Mouse (Mus musculus) left cerebral cortex, adult 11 months (tissue): ENCODE data around the gene Sar1a.

ENCODE experiments used
- DNase-seq: peaks from one replicate; pipeline ENCODE4 v3.0.0; 2022; ENCODE audit warnings: low spot score

The Sar1a gene

DNA sequence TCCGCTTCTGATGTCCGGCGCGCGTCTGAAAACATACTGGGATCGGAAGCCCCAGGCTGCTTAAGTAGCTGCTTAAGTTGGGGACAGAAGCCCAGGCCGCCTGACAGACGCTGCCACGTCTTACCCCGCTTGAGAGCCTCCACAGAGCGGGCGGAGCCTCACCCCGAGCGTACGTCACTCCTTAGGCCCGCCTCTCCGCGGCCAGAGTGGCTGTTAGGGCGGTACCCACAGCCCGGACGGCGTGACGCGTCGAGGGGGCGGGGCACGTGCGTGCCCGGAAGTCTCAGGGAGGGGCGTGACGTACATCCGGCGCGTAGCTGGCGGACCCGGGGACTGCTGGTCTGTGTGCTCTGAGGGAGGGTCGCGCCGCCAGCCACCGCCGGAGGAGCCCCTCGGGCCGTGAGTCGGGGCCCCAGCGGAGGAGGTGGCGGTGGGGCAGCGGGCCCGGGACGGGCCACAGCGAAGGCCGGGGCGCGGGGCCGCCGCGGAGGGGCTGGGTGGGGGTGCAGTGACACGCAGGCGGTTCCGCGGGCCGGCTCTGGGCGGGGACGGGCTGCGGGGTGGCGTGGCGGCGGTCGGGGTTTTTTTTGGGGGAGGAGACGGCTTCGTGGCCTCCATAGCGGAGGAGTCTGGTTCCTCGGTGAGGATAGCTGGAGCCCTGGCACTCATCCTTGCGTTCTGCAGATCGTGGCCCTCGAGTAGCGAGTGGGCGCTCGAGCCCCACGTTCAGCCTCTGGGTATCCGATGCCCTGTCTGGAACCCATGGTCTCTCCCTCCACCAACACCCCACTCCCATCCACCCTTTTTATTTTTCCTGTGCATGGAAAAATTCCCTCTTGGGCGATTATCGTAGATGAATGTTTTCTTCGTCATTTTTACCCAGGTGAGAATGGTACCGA is at the start of gene Sar1a:
Gene Sar1a, plus strand, starts transcription at position 285 of the 899 bp plus-strand sequence.
- peak; percentile 96 for DNase-seq

DNA sequence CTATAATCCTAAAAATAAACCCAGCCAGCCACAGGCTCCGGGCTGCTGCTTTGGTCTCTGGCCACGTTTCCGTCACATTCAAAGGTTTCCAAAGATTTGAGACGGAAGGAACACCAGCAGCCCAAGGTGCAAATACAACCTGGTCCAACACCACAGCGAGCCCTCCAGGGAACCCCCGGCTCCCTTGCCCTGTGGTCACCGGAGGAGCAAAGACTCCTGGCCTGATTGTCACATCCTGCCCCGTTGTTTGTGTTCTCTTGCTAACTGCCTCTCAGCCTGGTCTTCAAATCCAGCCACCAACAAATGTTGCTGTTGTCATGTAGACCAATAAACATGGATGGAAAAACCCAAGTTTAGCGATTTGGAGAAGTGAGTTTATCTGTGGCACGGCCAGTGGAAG is 47.7 kb upstream of the Sar1a start:
- DNase-seq: no peak

DNA sequence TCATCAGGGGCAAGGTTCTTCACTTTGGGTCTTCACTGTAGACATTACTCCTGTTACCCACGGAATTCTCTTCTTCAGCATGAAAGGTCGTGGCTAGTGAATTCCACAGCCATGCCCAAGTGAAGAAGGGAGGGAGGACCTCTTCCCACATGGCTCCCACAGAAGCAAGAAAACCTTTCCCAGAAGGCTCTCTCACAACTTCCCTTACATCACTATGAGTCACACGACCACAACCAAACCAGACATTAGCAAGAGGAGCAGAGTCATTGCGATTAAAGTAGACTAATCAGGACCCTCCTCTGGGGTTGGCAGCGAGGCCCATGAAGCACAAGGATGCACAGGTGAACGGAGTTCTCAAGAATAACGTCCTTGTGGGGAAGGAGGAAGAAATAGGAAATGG is 43.0 kb upstream of the Sar1a start:
- no peak for DNase-seq

DNA sequence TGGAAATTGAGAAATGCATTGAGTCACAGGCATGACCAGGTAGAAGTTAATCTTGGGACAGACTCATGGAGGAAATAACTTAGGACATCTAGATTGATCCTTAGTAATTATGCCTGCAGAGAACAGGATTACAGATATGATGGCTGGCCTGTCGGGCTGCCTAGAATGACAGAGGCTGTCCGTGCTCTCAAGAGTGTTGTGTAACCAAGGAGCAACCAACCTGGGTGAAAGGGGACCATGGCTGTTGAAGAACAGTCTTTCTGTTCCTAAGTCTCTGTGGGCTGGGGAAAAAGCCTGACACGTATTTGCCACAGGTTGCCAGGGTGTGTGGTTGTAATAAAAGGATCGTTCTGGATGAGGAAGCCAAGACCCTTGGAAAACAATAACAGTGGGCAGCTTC is 39.7 kb upstream of the Sar1a start:
- no peak for DNase-seq

DNA sequence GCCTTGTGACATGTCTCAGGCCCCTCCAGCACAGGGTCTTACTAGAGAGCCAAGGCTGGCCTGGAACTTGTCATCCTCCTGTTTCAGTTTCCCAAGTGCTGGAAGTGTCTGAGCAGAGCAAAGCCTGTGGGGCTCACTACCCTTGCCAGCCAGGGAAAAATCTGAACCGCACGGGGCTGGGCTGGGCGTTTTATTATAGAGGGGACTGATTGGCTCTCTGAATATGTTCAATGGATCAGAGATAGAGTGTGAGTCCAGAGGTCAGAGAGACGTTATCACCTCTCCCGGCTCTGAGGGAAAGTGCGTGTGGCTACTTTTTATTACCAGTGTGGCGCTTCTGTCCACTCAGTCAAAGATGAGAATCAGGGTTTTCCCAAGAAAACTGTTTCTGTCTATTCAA is 33.5 kb upstream of the Sar1a start:
- no peak for DNase-seq

DNA sequence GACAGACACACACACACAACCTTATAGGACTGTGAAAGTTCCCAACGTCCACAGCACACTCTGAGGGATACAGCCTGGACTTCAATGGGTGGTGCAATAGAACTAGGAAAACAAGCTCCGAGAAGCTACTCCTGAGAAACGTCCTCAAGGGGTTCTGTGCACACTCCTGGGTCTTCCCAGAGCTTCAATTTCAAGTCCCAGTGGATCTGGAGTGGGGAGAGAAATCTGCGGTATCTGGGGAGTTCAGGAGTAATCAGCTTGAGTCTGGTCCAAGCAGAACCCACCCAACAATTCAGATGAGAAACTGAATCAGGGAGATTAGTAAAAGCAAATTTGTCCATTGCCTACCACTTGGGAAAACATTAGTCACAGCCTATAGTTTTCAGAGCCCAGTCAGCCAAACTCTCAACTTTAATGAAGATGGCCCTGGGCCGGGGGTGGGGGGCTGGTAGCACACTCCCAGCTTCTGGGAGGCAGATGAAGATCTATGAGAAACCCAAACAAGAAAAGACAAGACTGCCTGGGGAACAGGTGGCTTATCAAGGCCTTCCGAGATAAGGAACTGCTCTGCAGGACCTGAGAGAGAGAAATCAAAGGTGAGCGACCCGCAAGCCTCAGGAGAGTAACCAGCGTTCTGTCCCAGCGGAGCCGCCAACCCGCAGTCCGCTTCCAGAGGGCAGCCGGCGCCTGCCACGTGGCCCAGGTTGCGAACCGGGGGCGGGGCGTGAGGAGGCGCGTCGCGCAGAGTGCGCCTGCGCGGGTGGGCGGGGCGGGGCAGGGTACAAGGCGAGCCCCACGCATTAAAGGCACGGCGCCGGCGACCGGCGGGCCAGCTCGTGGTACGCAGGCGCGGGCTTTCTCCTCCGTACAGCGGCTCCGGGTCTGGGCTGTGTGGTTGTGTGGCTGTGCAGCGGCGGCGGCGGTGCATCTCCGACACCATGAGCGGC is 32.0 kb upstream of the Sar1a start, which contains the start of gene Ppa1:
Gene Ppa1, plus strand, starts transcription at position 763 of the 947 bp plus-strand sequence.
- peak; percentile 69 for DNase-seq

DNA sequence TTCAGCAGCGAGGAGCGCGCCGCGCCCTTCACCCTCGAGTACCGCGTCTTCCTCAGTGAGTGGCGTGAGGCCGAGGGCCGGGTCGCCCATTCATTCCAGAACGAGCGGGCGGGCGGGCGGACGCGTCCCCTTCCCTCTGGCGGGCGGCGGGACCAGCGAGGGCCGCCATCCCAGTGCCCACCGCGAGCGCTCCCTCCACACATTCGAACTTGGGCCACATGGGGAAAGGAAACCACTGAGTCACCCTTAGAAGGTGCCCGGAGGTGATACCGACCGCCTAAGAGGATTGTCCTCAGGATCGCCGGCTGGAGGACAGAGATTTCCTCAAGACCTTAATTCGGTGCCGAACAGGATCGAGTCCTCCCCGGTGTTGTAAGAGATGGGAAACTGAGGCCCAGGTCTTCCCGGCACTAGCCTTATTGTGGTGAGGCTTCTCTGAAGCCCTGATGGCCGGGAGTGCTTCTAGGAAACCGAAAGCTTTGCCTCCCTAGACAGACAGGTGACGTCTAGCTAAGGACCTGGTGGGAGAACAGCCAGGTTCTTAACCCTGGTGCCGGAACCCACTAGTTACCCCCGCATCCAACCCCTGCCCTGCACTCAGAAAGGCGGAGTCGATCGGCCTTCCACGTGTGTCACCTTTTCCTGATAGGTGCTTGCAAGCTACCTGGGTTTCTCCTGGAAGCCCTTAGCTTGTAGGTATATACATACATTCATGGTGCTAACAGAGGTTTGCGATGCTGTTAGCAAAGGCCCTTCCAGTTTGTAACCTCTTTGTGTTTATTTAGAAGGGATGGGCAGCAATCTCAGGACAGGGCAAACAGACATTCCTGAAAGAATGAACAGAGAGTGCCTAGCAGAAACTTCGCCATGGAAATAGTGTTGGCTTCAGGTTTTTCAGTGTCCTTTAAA is 31.1 kb upstream of the Sar1a start:
- no peak for DNase-seq

DNA sequence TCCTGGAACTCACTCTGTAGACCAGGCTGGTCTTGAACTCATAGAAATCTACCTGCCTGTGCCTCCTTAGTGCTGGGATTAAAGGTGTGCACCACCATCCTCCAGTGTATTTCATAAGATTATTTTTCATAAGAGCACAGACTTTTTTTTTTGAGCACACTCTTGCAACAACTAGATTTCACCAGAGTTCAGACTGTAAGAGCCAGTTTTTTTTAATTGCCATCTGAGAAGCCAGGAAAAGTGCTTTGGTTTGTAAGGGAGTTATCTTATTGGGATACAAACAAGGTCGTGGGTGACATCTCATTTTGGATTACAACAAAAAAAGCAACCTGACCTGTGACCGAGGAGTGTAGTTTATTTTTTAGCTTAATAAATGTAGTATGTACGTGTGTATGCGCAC is 26.0 kb upstream of the Sar1a start:
- no peak for DNase-seq

DNA sequence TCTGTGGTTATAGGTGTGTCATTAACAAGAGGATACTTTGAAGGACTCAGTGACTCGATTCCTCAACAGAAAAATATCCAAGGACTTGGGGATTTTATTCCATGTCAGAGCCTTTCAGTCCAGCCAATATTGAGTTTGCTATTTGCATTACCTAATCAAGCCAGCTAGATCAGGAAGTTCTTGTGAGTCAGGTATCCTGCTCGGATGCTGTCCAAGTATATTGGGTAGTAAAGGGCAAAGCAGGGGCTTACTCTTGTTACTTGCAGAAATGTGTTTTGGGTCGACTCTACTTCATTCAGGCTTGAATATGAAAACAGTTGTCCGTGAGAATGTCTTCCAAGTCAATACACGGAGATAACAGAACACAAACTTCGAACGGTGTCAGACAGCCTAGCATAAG is 25.4 kb upstream of the Sar1a start:
- DNase-seq: no peak

DNA sequence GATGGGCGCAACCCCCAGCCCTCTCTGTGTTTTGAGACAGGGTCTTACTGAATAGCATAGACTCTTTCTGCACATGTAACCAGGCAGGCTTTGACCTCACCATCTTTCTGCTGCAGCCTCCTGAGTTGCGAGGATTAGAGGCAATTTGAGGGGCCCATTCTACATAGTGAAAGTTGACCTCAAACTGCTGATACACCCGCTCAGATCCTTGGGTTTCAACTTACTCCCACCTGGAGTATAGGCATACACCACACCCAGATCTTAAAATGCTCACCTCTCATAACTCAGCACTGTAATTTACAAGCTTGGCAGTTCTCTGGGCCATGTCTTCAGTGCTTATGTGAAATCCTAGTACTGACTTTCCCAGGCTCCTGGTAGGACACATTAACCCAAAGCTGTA is 24.9 kb upstream of the Sar1a start:
- DNase-seq: no peak

DNA sequence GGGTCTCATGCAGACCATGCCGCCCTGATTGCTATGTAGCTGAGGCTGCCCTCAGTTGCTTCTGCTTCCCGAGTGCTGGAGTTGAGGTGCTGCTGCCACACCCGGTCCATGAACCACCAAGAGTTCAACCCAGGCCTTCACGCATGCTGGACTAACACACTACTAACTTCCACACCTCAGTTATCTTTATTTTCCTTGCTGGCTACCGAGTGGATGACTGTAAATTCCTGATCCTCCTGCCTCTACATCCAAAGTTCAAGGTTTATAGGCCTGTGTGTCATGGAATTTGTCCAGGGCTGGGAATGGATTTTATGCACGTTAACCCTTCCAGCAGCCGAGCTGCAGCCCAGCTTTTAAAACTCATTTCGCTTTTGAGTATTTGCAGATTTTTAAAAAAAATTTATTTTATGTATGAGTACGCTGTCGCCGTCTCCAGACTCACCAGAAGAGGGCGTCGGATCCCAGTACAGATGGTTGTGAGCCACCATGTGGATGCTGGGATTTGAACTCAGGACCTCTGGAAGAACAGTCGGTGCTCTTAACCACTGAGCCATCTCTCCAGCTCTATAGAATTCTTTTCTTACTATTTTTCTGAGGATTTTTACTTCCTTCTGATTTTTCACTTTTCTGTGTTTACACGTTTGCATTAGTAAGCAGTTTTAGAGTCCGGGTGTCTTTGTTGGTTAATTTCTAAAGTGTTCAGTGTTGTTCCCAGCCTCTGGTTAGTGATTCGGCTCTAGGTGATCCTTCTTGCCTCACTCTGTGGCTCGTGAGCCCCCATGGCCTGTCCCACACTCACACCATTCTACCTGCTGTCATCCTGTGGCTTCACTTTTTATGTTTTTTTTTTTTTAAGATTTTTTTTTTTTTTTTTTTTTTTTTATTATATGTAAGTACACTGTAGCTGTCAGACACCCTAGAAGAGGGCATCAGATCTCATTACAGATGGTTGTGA is 22.9 kb upstream of the Sar1a start:
- DNase-seq: no peak

DNA sequence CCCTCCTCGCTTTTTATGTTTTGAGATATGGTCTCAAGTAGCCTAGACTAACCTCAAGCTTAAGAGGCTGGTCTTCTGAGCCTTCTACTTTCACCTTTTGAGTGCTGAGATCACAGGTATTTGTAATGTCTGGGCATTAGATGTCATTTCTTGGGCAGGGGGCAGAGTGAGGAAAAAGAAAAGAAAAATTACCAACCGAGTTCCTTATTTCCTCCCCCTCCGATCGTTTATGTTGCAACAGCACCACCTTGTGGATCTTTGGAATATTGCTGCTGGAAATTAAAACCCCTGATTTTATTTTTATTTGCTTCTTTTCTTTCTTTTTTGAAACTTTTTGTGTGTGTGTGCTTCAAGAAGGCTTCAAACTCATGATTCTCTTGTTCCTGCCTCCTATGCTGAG is 22.1 kb upstream of the Sar1a start:
- no peak for DNase-seq

DNA sequence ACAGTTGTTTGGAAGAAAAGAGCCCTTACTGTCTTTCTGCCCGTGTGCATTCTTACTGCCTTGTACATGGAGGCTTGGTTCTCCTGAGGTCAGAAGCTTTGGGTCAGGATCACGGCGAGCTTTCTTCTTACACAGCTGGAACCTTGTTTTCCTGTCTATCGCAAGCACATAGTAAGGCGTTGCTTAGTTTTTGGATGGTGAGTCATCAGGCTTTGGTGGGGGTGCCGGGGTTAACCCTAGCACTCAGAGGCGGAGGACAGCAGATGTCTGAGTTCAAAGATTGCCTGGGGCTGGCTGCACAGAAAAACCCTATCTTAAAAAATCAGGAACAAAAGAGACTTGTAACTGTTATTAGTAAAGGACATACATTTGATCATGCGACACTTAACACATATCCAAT is 18.2 kb upstream of the Sar1a start:
- no peak for DNase-seq

DNA sequence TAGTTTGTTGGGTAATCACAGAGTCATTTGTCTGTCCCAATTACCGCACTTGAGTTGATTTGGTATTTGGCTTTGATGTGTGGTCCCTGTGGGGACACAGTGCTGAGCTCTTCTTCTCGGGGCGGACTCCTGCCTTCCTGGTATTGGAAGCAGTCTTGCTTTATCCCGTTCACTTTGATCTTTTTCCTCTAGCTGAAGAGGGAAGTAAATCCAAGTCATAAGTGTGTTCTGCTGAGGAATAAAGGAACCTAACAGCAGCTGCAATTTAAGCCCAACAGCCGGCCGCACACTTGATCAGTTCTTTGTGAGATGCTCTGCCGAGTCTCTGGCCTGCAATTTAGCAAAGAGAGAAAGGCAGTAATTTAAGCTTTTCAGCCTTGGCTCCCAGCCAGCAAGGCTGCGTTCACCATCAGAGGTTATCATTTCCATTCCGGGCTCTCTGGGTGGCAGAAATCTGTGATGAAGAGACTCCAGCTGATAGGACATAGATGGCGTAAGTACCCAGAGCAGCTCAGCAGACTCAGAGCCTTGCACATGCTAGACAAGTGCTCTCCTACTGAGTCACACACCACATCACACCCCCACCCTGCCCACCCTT is 17.6 kb upstream of the Sar1a start:
- no peak for DNase-seq

DNA sequence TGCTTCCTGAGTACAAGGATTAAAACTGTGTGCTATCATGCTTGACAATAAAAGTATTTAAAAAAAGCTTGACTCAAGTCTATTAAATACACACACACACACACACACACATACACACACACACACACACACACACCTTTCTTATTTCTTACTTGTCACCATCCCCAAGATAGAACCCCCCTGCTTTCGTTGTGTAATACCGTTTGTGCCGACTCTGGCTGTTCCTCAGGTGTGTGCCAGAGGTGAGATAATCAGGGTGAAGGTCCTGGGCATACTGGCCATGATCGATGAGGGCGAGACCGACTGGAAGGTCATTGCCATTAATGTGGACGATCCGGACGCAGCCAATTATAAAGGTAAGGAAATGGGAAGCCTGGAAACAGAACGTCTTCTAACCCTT is 15.0 kb upstream of the Sar1a start:
- no peak for DNase-seq

DNA sequence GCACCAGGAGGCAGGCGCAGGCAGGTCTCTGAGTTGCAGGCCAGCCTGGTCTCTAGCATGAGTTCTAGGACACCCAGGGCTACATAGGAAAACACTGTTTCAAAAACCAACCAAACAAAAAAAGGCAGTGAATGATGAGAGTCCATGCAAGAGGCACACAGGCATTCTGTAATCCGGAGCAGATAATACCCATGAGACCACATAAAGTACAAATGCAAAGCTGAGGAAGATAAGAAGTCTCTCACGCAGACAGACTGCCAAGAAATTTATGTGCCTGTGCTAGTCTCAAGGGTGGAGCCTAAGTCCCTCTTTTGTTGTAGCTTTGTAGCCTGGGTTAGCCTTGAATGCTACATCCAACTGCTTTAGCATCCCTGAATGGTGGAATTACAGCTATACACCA is 14.4 kb upstream of the Sar1a start:
- DNase-seq: no peak

DNA sequence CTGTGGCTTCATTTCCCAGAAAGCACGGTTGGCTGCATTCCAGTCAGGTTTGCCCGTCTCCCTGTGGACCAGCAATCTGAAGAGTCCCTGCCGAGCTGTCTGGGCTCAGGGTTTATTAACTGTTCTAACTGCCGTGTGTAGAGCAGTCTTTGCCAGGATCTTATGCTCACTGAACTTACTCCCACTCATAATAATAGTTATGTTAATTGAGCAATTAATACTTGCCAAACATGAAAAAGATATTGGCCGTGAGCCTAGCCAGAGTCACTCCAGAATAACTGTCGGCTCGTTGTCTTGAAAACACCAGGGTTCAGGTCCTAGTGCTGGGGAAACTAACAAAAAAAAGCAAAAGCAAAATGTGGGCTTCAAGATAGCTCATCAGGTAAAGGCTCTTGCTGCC is 10.8 kb upstream of the Sar1a start:
- DNase-seq: no peak

DNA sequence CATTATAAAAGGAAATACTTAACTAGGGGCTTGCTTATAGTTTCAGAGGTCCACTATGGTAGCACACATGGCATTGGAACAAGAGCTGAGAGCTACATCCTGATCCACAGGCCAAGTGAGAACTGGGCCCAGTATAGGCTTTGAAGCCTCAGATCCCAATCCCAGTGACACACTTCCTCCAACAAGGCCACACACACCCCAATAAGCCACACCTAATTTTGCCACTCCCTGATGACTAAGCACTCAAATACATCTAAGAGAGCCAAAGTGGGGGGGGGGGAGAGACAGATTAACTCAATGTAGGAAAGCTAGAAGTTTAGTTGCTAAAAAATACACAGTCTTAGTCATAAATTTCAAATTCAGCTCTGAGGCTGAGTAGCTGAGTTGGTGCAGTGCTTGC is 10.2 kb upstream of the Sar1a start:
- no peak for DNase-seq

DNA sequence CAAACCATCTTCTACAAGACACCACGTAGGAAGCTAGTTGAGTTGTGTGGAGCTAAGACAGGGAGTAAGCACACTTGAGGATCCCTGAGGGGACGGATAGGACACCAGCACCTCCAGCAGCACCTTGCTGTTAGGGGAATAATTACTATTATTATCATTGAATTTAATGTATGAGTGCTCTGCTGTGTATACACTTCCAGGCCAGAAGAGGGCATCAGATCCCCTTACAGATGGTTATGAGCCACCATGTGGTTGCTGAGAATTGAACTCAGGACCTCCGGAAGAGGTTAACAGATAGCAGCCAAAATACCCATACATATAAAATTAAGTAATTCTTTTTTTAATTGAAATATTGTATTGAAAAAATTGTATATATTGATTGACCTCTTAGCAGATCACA is 9.3 kb upstream of the Sar1a start:
- DNase-seq: no peak

DNA sequence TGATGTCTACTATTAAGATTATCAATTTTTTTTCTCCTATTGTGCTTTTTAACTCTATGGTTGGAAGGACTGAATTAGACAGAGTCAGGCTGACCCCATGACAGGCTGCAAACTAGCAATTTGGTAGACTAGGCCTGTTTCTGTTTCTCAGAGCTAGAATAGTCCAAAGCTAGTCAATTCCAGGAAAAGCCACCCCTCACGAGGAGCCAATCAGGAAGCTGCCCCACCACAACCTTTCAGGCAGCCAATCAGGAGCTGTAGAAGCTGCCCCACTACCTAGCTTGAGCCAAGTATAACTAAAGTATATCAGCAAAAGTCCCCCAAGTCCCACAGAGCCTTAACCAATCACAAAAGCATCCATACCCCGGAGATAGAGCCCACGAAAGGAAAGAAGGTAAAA is 4.2 kb upstream of the Sar1a start:
- no peak for DNase-seq
